Mouse (Mus musculus): ENCODE results near the gene Rbbp4. TPM values are rescaled to one million over a fixed set of nuclear protein-coding genes. Genes with fewer than 3 reads are reported as not detected.
"Not testable (repeated sequence)": the region's sequence is repeated elsewhere in the genome, so short reads cannot be mapped to it uniquely, and the experiment has no call there.

Rbbp4 gene
- total and polyA plus RNA-seq, 3 experiments = 41.4 to 179 (median 73.3) TPM

DNA sequence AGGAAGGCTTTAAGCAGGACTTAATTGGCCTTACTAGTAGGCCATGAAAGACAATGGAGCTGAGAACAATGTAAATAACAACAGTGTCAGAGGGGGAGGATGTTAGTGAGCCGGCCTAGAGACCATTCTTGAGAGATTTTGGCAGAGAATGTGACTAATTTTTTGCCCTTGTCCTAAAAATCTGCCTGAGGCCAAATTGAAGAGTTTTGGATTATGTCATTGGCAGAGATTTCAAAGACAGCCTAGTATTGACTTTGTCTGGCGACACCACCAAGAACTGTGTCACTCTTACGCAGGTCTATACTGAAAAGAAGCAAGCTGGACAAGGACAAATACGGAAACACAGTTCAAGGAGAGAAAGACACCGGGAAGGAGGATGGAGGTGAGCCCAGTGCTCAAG, 27.6 kb upstream of the Rbbp4 start:
- dilution Hi-C loops (cut with MboI; ENCODE audit: extremely low pct_ligation_motif_present, extremely low pct_unique_long_range_greater_than_20kb, low sequenced_read_pairs) = no loop called here

DNA sequence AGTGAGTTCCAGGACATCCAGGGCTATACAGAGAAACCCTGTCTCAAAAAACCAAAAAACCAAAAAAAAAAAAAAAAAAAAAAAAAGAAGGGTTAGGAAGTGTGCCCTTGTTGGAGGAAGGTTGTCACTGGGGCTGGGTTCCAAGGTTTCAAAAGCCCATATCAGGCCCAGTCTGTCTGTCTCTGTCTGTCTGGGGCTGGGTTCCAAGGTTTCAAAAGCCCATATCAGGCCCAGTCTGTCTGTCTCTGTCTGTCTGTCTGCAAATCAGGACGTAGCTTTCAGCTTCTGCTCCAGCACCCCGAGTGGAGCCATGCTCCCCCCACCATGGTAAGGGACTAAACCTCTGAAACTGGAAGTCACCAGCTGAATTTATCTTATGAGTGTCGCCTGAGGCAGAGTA, 27.1 kb upstream of the Rbbp4 start:
- H3K36me3 ChIP-seq (replicated peaks in 1 of 2; ENCODE audit: control insufficient read depth in 1 of 2, insufficient read depth in 1 of 2, low read length in 1 of 2); H3K79me2 ChIP-seq (replicated peaks; ENCODE audit: control insufficient read depth, extremely low read depth, insufficient read depth, poor library complexity, severe bottlenecking); dilution Hi-C loops (cut with MboI; ENCODE audit: extremely low pct_ligation_motif_present, extremely low pct_unique_long_range_greater_than_20kb, low sequenced_read_pairs); H3K4me2 ChIP-seq (ENCODE audit: insufficient read depth, low read depth, poor library complexity, severe bottlenecking); H3K27me3 ChIP-seq (replicated peaks); H3K27ac ChIP-seq (ENCODE audit: insufficient read depth, low read depth); H3K4me3 ChIP-seq (replicated peaks in 1 of 3; ENCODE audit: low read depth in 2 of 3, low read length in 2 of 3, poor library complexity in 1 of 3); DNase-seq (ENCODE audit: extremely low read depth); H3K9me3 ChIP-seq (replicated peaks; ENCODE audit: low read length); H3K9ac ChIP-seq (ENCODE audit: insufficient read depth, low read depth): not testable (repeated sequence)
- in situ Hi-C loops (cut with MboI; ENCODE audit: low pct_ligation_motif_present, low pct_unique_long_range_greater_than_20kb, low sequenced_read_pairs) = loop anchor here (25.0 kb wide), 1 partner anchor 250 kb away; the partner anchor contains the start of genes Ccdc28b, Dcdc2b, Eif3i and Iqcc
- peaks cover 0 to 28% of the 10 kb centered on the region in 2 experiments; a peak in 2 of 4 replicates for H3K4me1 ChIP-seq (ENCODE audit: control insufficient read depth in 1 of 2, insufficient read depth in 2 of 2)

More for the DNA sequence above, 27.6 kb upstream of the Rbbp4 start:
- no peak for DNase-seq (ENCODE audit: extremely low read depth)
- H3K4me1 ChIP-seq (ENCODE audit: control insufficient read depth in 1 of 2, insufficient read depth in 2 of 2) = peaks cover 0 to 23% of the 10 kb centered on the region in 2 experiments; a peak in 2 of 4 replicates
- H3K79me2 ChIP-seq (replicated peaks; ENCODE audit: control insufficient read depth, extremely low read depth, insufficient read depth, poor library complexity, severe bottlenecking) = no peaks in the 10 kb centered on the region
- H3K27me3 ChIP-seq (replicated peaks) = no peaks in the 10 kb centered on the region
- in situ Hi-C loops (cut with MboI; ENCODE audit: low pct_ligation_motif_present, low pct_unique_long_range_greater_than_20kb, low sequenced_read_pairs) = loop anchor here (25.0 kb wide), 1 partner anchor 250 kb away; the partner anchor contains the start of genes Ccdc28b, Dcdc2b, Eif3i and Iqcc
- H3K36me3 ChIP-seq (replicated peaks in 1 of 2; ENCODE audit: control insufficient read depth in 1 of 2, insufficient read depth in 1 of 2, low read length in 1 of 2) = no peaks in the 10 kb centered on the region
- no peak for TF ChIP-seq MEF2A (IDR thresholded peaks at IDR 0.05; ENCODE audit: borderline replicate concordance, low read depth, low read length)
- TF ChIP-seq MAZ (IDR thresholded peaks at IDR 0.05; ENCODE audit: low read depth, low read length) = no peak
- no peak for TF ChIP-seq NELFE (IDR thresholded peaks at IDR 0.05; ENCODE audit: low read depth, low read length)
- TF ChIP-seq PAX5 (IDR thresholded peaks at IDR 0.05; ENCODE audit: low read length) = no peak
- TF ChIP-seq POLR2A (IDR thresholded peaks at IDR 0.05; ENCODE audit: low read depth, low read length) = no peak
- TF ChIP-seq BHLHE40 (IDR thresholded peaks at IDR 0.05; ENCODE audit: low read depth, low read length) = no peak
- TF ChIP-seq IRF4 (IDR thresholded peaks at IDR 0.05; ENCODE audit: low read depth, low read length) = no peak
- TF ChIP-seq CHD2 (IDR thresholded peaks at IDR 0.05; ENCODE audit: low read length) = no peak
- TF ChIP-seq KAT2A (IDR thresholded peaks at IDR 0.05; ENCODE audit: insufficient replicate concordance, low read length) = no peak
- no peak for TF ChIP-seq MAFK (IDR thresholded peaks at IDR 0.05; ENCODE audit: insufficient replicate concordance, low read length)
- TF ChIP-seq MXI1 (IDR thresholded peaks at IDR 0.05; ENCODE audit: low read depth, low read length) = no peak
- TF ChIP-seq ETS1 (conservative IDR thresholded peaks at IDR 0.05; ENCODE audit: low read depth, low read length) = no peak
- no peak for TF ChIP-seq ZNF384 (IDR thresholded peaks at IDR 0.05; ENCODE audit: low read depth, low read length)
- TF ChIP-seq EP300 (IDR thresholded peaks at IDR 0.05; ENCODE audit: low read length) = no peak
- no peak for TF ChIP-seq ELF1 (IDR thresholded peaks at IDR 0.05; ENCODE audit: low read depth, low read length)
- no peak for TF ChIP-seq MYC (IDR thresholded peaks at IDR 0.05; ENCODE audit: low read depth, low read length)
- TF ChIP-seq TBP (conservative IDR thresholded peaks at IDR 0.05; ENCODE audit: low read depth, low read length) = no peak
- no peak for TF ChIP-seq ZC3H11A (IDR thresholded peaks at IDR 0.05; ENCODE audit: low read depth, low read length)
- no peak for TF ChIP-seq MAX (IDR thresholded peaks at IDR 0.05; ENCODE audit: low read length)
- no peak for TF ChIP-seq CTCF (conservative IDR thresholded peaks at IDR 0.05 in 1 of 2, IDR thresholded peaks at IDR 0.05 in 1 of 2; ENCODE audit: low read depth in 2 of 2, low read length in 2 of 2)
- no peak overlapping the region for H3K27ac ChIP-seq (ENCODE audit: insufficient read depth, low read depth)
- H3K9ac ChIP-seq (ENCODE audit: insufficient read depth, low read depth) = no peak overlapping the region
- no peak overlapping the region for H3K4me3 ChIP-seq (replicated peaks in 1 of 3; ENCODE audit: low read depth in 2 of 3, low read length in 2 of 3, poor library complexity in 1 of 3)
- no peaks in the 10 kb centered on the region for H3K9me3 ChIP-seq (replicated peaks; ENCODE audit: low read length)
- no peak overlapping the region for H3K4me2 ChIP-seq (ENCODE audit: insufficient read depth, low read depth, poor library complexity, severe bottlenecking)

All from CH12.LX (cell line).